Mouse (Mus musculus) cerebellum, adult 2 months (tissue): ENCODE data around the gene Susd3.
A peak's percentile ranks its signal among the peaks of the same experiment; 100 is the strongest.

Experiments used
- CTCF ChIP-seq: fragments of 200-500 bp; IDR thresholded peaks from 2 replicates; pipeline ENCODE4 v1.5.1; 2011; ENCODE audit warnings: low read depth, mild to moderate bottlenecking, control low read depth, low read length, moderate library complexity, borderline replicate concordance; ENCODE audit not compliant: insufficient read depth
- POLR2A ChIP-seq: fragments of 200-500 bp; IDR thresholded peaks from 2 replicates; pipeline ENCODE4 v1.6.1; 2011; ENCODE audit warnings: low read length, control low read depth, borderline replicate concordance; ENCODE audit not compliant: insufficient read depth

DNA sequence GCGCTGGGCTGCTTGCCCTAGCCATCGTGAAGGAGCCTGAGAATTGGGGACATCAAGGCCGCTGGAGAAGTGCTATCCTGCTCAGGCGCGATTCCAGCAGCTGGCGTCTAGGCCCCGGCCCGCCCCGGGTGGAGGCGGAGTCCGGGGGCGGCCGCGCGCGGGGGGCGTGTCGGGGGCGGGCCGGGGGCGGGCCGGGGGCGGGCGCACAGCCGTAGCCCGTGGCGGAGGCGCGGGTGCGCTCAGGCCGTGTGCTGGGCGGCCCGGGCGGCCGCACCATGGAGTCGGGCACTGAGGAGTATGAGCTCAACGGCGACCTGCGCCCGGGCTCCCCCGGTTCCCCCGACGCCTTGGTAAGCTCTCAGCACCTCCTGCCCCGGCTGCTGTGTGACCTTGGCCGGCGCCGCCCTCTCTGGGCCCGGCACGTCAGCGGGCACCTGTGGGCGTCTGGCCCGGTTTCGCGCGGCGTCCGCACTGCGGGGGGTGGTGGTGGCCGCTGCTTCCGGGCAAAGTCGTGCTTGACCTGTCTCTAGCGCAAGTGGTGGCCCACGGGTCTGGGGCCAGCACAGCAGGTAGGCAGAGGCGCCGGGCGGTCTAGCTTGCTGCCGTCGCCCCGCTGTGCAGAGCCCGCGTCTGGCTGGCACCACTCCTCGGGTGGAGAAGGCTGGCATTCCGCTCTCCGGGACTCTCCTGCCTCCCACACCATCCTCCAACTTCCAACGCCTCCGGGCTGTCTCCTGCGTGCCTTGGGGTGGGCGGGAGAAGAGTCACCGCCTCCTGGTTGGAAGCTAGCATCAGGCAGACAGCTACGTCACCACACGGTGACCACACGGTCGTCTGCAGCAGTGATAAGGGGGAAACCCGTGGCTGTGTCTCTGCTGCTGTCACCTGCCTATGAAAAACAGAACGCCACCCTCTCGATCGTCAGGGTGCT, 61.0 kb downstream of the Susd3 start, which contains the start of gene Ninj1:
- no peak for TF ChIP-seq CTCF
- TF ChIP-seq POLR2A = peak; percentile 46; the same call in 1 of the 2 replicates
